Mouse (Mus musculus): ENCODE measurements around the gene Nom1. TPM values are rescaled to one million over a fixed set of nuclear protein-coding genes. Genes with fewer than 3 reads are reported as not detected.

Nom1 gene
- polyA plus RNA-seq (2012; ENCODE audit: low replicate concordance): 4.9 and 10.7 TPM in 2 replicates

GRCm38 (mm10) chr5:29434228-29434871 lies at the start of gene Nom1:
Gene Nom1 (plus strand): TSS chr5:29434664.

GRCm38 (mm10) chr5:29478208-29479197 lies 44.0 kb downstream of the Nom1 start, which contains the start of gene Mnx1:
Gene Mnx1 (minus strand): TSS chr5:29478470.

Other genes starting within 250 kb of the Nom1 start
- gene Rnf32, start 238.7 kb upstream of the Nom1 start, polyA plus RNA-seq (2012; ENCODE audit: low replicate concordance): 0.96 and 1.2 TPM in 2 replicates
- 0.58 and 1.1 TPM in 2 replicates for gene Lmbr1, start 56.3 kb upstream of the Nom1 start, polyA plus RNA-seq (2012; ENCODE audit: low replicate concordance)
- gene Mnx1, start 43.8 kb downstream of the Nom1 start, polyA plus RNA-seq (2012; ENCODE audit: low replicate concordance): not detected in 2 replicates
- gene Ube3c, start 134.6 kb downstream of the Nom1 start, polyA plus RNA-seq (2012; ENCODE audit: low replicate concordance): 3.7 and 4.3 TPM in 2 replicates

Data from hematopoietic multipotent progenitor cell, adult 10-12 weeks (in vitro differentiated cells).